Mouse (Mus musculus) heart, postnatal 14 days (tissue): ENCODE results near the gene Nit1. TPM values are rescaled to one million over a fixed set of nuclear protein-coding genes. Genes with fewer than 3 reads are reported as not detected.

ENCODE experiments used
- DNase-seq, 2 experiments: peaks; one replicate each; pipeline ENCODE4 v3.0.0; 2021 to 2022
- intact Hi-C: fragments of 180-260 bp; cut with DNase I; formaldehyde crosslinking; loops from one replicate; pipeline ENCODE4 v1.15.1; 2025
- long read RNA-seq, 2 experiments: library from polyadenylated mRNA; stranded (forward); transcript quantifications; one replicate each; pipeline ENCODE4 v2.0.0; 2021
- total RNA-seq, 2 experiments: library from RNA; stranded (reverse); gene quantifications; 2 replicates each; pipeline ENCODE4 v1.2.3; 2021

The Nit1 gene
- total RNA-seq: 10 to 100 TPM; 20.0 to 24.6 TPM
- long read RNA-seq, experiment 1, transcript Nit1-202 (7 exons, 1,335 nt): major isoform, 7 of 20 reads
- long read RNA-seq, experiment 1, partial matches to known transcripts: 1 of 20 reads
- long read RNA-seq, experiment 1, other reads (novel, unspliced or antisense): 10 of 20 reads
- long read RNA-seq, experiment 2, transcript Nit1-202 (7 exons, 1,335 nt): major isoform, 5 of 17 reads
- long read RNA-seq, experiment 2, partial matches to known transcripts: 2 of 17 reads
- long read RNA-seq, experiment 2, other reads (novel, unspliced or antisense): 7 of 17 reads

GRCm38 (mm10) chr1:171345225-171346094 is at the start of gene Nit1, which contains the start of gene Pfdn2:
Gene Nit1, minus strand, starts transcription at chr1:171345646.
Gene Pfdn2, plus strand, starts transcription at chr1:171345670.
- peak; percentile 90 to 93 for DNase-seq
- intact Hi-C loops: loop anchor here (2.0 kb wide), 1 partner anchor 17 kb away; the partner anchor contains the start of gene Dedd

GRCm38 (mm10) chr1:171390101-171390500 is 44.7 kb upstream of the Nit1 start:
- peak in 1 of 2 experiments; percentile 25 for DNase-seq
- intact Hi-C loops: no loop called here

GRCm38 (mm10) chr1:171388376-171389102 is 43.1 kb upstream of the Nit1 start, which contains the start of gene Arhgap30:
Gene Arhgap30, plus strand, starts transcription at chr1:171388954.
- intact Hi-C loops: no loop called here

GRCm38 (mm10) chr1:171387099-171387498 is 41.7 kb upstream of the Nit1 start:
- DNase-seq: no peak
- intact Hi-C loops: no loop called here

More at GRCm38 (mm10) chr1:171388376-171389102, 43.1 kb upstream of the Nit1 start, which contains the start of gene Arhgap30:
- peak; percentile 24 to 33 for DNase-seq

GRCm38 (mm10) chr1:171385171-171385570 is 39.7 kb upstream of the Nit1 start:
- no peak for DNase-seq
- intact Hi-C loops: no loop called here

- DNase-seq: no peak
- intact Hi-C loops: no loop called here
These were observed 38.9 kb upstream of the Nit1 start for GRCm38 (mm10) chr1:171384361-171384760.

- no peak for DNase-seq
- intact Hi-C loops: no loop called here
These were observed 36.7 kb upstream of the Nit1 start for GRCm38 (mm10) chr1:171382096-171382620.

GRCm38 (mm10) chr1:171379935-171380599 is 34.6 kb upstream of the Nit1 start:
- peak; percentile 79 to 86 for DNase-seq
- intact Hi-C loops: no loop called here

GRCm38 (mm10) chr1:171378298-171378697 is 32.9 kb upstream of the Nit1 start:
- no peak for DNase-seq
- intact Hi-C loops: no loop called here

GRCm38 (mm10) chr1:171375646-171376097 is 30.2 kb upstream of the Nit1 start:
- intact Hi-C loops: no loop called here
- DNase-seq: no peak

GRCm38 (mm10) chr1:171373946-171374345 is 28.5 kb upstream of the Nit1 start:
- intact Hi-C loops: no loop called here
- DNase-seq: no peak

- intact Hi-C loops: no loop called here
- DNase-seq: no peak
These were observed 27.4 kb upstream of the Nit1 start for GRCm38 (mm10) chr1:171372880-171373279.

- DNase-seq: no peak
- intact Hi-C loops: no loop called here
These were observed 24.6 kb upstream of the Nit1 start, which contains the start of gene Nectin4 for GRCm38 (mm10) chr1:171369845-171370556. Gene Nectin4, plus strand, starts transcription at chr1:171370099.

GRCm38 (mm10) chr1:171365934-171366333 is 20.5 kb upstream of the Nit1 start:
- no peak for DNase-seq

GRCm38 (mm10) chr1:171361106-171362103 is 16.0 kb upstream of the Nit1 start:
- intact Hi-C loops: loop anchor here (1.0 to 5.0 kb wide), 2 partner anchors 118 to 206 kb away; no protein-coding TSS in a partner anchor
- DNase-seq: peak; percentile 72 to 82

More at GRCm38 (mm10) chr1:171365934-171366333, 20.5 kb upstream of the Nit1 start:
- intact Hi-C loops: no loop called here

GRCm38 (mm10) chr1:171360656-171361055 is 15.2 kb upstream of the Nit1 start, which contains the start of gene Klhdc9:
Gene Klhdc9, minus strand, starts transcription at chr1:171360798.
- peak; percentile 72 to 87 for DNase-seq
- intact Hi-C loops: loop anchor here (1.0 to 5.0 kb wide), 2 partner anchors 119 to 207 kb away; no protein-coding TSS in a partner anchor

- DNase-seq: no peak
- intact Hi-C loops: loop anchor here (5.0 kb wide), 1 partner anchor 207 kb away; no protein-coding TSS in a partner anchor
These were observed 14.8 kb upstream of the Nit1 start for GRCm38 (mm10) chr1:171360253-171360652.
